Mouse (Mus musculus) myocyte (in vitro differentiated cells): ENCODE measurements around the gene Srl. TPM values are rescaled to one million over a fixed set of nuclear protein-coding genes. Genes with fewer than 3 reads are reported as not detected.

Experiments
- H3K27me3 ChIP-seq: one replicate; pipeline ENCODE4 v1.6.1; 2011; ENCODE audit not compliant: control insufficient read depth, insufficient read depth, insufficient read length
- H3K36me3 ChIP-seq: one replicate; pipeline ENCODE4 v1.6.1; 2011; ENCODE audit not compliant: control insufficient read depth, insufficient read depth
- H3K4me2 ChIP-seq: one replicate; pipeline ENCODE4 v1.6.1; 2011; ENCODE audit warnings: low read depth, control low read depth
- H3K4me3 ChIP-seq: one replicate; pipeline ENCODE4 v1.5.1; 2011; ENCODE audit warnings: mild to moderate bottlenecking, control low read depth, moderate library complexity
- H3K79me2 ChIP-seq: one replicate; pipeline ENCODE4 v1.6.1; 2011; ENCODE audit not compliant: control insufficient read depth, insufficient read depth
- H3ac ChIP-seq: one replicate; pipeline ENCODE4 v1.6.1; 2011; ENCODE audit not compliant: control insufficient read depth, insufficient read length
- CEBPB ChIP-seq: IDR thresholded peaks from 2 replicates; pipeline ENCODE4 v1.6.1; 2011; ENCODE audit warnings: mild to moderate bottlenecking, moderate library complexity; ENCODE audit not compliant: poor library complexity, insufficient read depth, severe bottlenecking
- E2F4 ChIP-seq: IDR thresholded peaks from one replicate; pipeline ENCODE4 v1.6.1; 2011; ENCODE audit warnings: mild to moderate bottlenecking, control low read depth, moderate library complexity; ENCODE audit not compliant: insufficient read depth
- MAX ChIP-seq: IDR thresholded peaks from one replicate; pipeline ENCODE4 v1.6.1; 2011; ENCODE audit warnings: low read depth, mild to moderate bottlenecking, control low read depth
- MYOD1 ChIP-seq, 3 experiments: IDR thresholded peaks; one replicate each; pipeline ENCODE4 v1.6.1; 2011; ENCODE audit warnings: control low read depth in 2 of 3, low read depth in 2 of 3, mild to moderate bottlenecking in 2 of 3, moderate library complexity in 1 of 3; ENCODE audit not compliant: insufficient read length in 2 of 3, control insufficient read depth in 1 of 3
- MYOG ChIP-seq, 3 experiments: IDR thresholded peaks; one replicate each; pipeline ENCODE4 v1.6.1; 2011; ENCODE audit warnings: control low read depth in 2 of 3, low read depth in 2 of 3, mild to moderate bottlenecking in 2 of 3; ENCODE audit not compliant: insufficient read length in 2 of 3, control insufficient read depth in 1 of 3, insufficient read depth in 1 of 3
- POLR2A ChIP-seq: IDR thresholded peaks from one replicate; pipeline ENCODE4 v1.6.1; 2011; ENCODE audit warnings: low read depth, mild to moderate bottlenecking, control low read depth, moderate library complexity; ENCODE audit not compliant: insufficient read length
- POLR2AphosphoS2 ChIP-seq: IDR thresholded peaks from one replicate; pipeline ENCODE4 v1.6.1; 2011; ENCODE audit warnings: low read depth, control low read depth; ENCODE audit not compliant: insufficient read length
- REST ChIP-seq: IDR thresholded peaks from one replicate; pipeline ENCODE4 v1.6.1; 2011; ENCODE audit warnings: mild to moderate bottlenecking, control low read depth, moderate library complexity; ENCODE audit not compliant: insufficient read depth, insufficient read length
- SRF ChIP-seq: IDR thresholded peaks from one replicate; pipeline ENCODE4 v1.6.1; 2011; ENCODE audit warnings: low read depth; ENCODE audit not compliant: control insufficient read depth, insufficient read length
- TCF12 ChIP-seq: IDR thresholded peaks from one replicate; pipeline ENCODE4 v1.6.1; 2011; ENCODE audit warnings: mild to moderate bottlenecking, control low read depth; ENCODE audit not compliant: poor library complexity, insufficient read depth, severe bottlenecking
- TCF3 ChIP-seq: IDR thresholded peaks from one replicate; pipeline ENCODE4 v1.6.1; 2011; ENCODE audit warnings: low read depth, control low read depth; ENCODE audit not compliant: insufficient read length
- USF1 ChIP-seq: IDR thresholded peaks from one replicate; pipeline ENCODE4 v1.6.1; 2011; ENCODE audit warnings: low read depth, mild to moderate bottlenecking, control low read depth, moderate library complexity
- polyA plus RNA-seq: library from polyadenylated mRNA; unstranded; fragments of >200 nt; fragmentation: generic; extraction: Trizol; gene quantifications from one replicate; pipeline ENCODE4 v1.2.1, GENCODE M21; 2012; ENCODE audit warnings: missing spikeins

Gene Srl
- polyA plus RNA-seq, 1 experiment: 381 TPM

- TF ChIP-seq SRF (no peak), MYOG (IDR thresholded peaks at IDR 0.05; ENCODE audit: control insufficient read depth in 1 of 3, insufficient read depth in 1 of 3, insufficient read length in 2 of 3, low read depth in 2 of 3) (peak; percentile 8 to 85 (median 76)), TCF12 (peak; percentile 44), USF1 (no peak), MAX (no peak), MYOD1 (IDR thresholded peaks at IDR 0.05; ENCODE audit: control insufficient read depth in 1 of 3, insufficient read length in 2 of 3, low read depth in 2 of 3) (peak; percentile 35 to 87 (median 70)), POLR2A (no peak), POLR2AphosphoS2 (no peak), REST (no peak), CEBPB (no peak), TCF3 (no peak), E2F4 (no peak)
- H3K4me3 ChIP-seq: peak overlapping the region; percentile 57
- H3K4me2 ChIP-seq: peak overlapping the region; percentile 62
- no peaks in the 10 kb centered on the region for H3K27me3 ChIP-seq
- H3K79me2 ChIP-seq: peaks cover 36% of the 10 kb centered on the region
- H3K36me3 ChIP-seq: no peaks in the 10 kb centered on the region
- H3ac ChIP-seq: no peak overlapping the region
Measured at GRCm38 (mm10) chr16:4523313-4524004, 18.2 kb downstream of the Srl start.

- H3ac ChIP-seq: no peak overlapping the region
- peaks cover 4% of the 10 kb centered on the region for H3K36me3 ChIP-seq
- no peaks in the 10 kb centered on the region for H3K27me3 ChIP-seq
- H3K4me3 ChIP-seq: peak overlapping the region; percentile 57
- H3K79me2 ChIP-seq: peaks cover 42% of the 10 kb centered on the region
- peak overlapping the region; percentile 62 for H3K4me2 ChIP-seq
- TF ChIP-seq MYOG (IDR thresholded peaks at IDR 0.05; ENCODE audit: control insufficient read depth in 1 of 3, insufficient read depth in 1 of 3, insufficient read length in 2 of 3, low read depth in 2 of 3): peak; percentile 60 to 91 (median 64)
- no peak for TF ChIP-seq USF1
- TF ChIP-seq TCF12: no peak
- peak; percentile 93 for TF ChIP-seq POLR2A
- TF ChIP-seq CEBPB: no peak
- TF ChIP-seq MYOD1 (IDR thresholded peaks at IDR 0.05; ENCODE audit: control insufficient read depth in 1 of 3, insufficient read length in 2 of 3, low read depth in 2 of 3): peak in 2 of 3 experiments; percentile 58 to 85
- TF ChIP-seq E2F4: no peak
- no peak for TF ChIP-seq SRF
- no peak for TF ChIP-seq TCF3
- TF ChIP-seq POLR2AphosphoS2: peak; percentile 92
Measured at GRCm38 (mm10) chr16:4522879-4523278, 18.7 kb downstream of the Srl start.

GRCm38 (mm10) chr16:4521735-4522530 lies 19.7 kb downstream of the Srl start:
- Histone ChIP-seq H3ac (no peak overlapping the region), H3K4me2 (peak overlapping the region; percentile 67), H3K79me2 (peaks cover 52% of the 10 kb centered on the region), H3K4me3 (peak overlapping the region; percentile 57), H3K36me3 (peaks cover 5% of the 10 kb centered on the region), H3K27me3 (no peaks in the 10 kb centered on the region)
- TF ChIP-seq MYOG (IDR thresholded peaks at IDR 0.05; ENCODE audit: control insufficient read depth in 1 of 3, insufficient read depth in 1 of 3, insufficient read length in 2 of 3, low read depth in 2 of 3) (peak; percentile 17 to 86 (median 85)), SRF (peak; percentile 14), TCF3 (no peak), REST (no peak), MYOD1 (IDR thresholded peaks at IDR 0.05; ENCODE audit: control insufficient read depth in 1 of 3, insufficient read length in 2 of 3, low read depth in 2 of 3) (peak; percentile 5 to 79 (median 54)), POLR2AphosphoS2 (peak; percentile 63), USF1 (no peak), POLR2A (peak; percentile 48)

- TF ChIP-seq E2F4: no peak
- no peak for TF ChIP-seq POLR2A
- TF ChIP-seq MYOD1 (IDR thresholded peaks at IDR 0.05; ENCODE audit: control insufficient read depth in 1 of 3, insufficient read length in 2 of 3, low read depth in 2 of 3): no peak
- no peak for TF ChIP-seq SRF
- no peak for TF ChIP-seq POLR2AphosphoS2
- no peak for TF ChIP-seq TCF3
- TF ChIP-seq CEBPB: no peak
- TF ChIP-seq MAX: no peak
- TF ChIP-seq USF1: no peak
- TF ChIP-seq MYOG (IDR thresholded peaks at IDR 0.05; ENCODE audit: control insufficient read depth in 1 of 3, insufficient read depth in 1 of 3, insufficient read length in 2 of 3, low read depth in 2 of 3): no peak
- TF ChIP-seq REST: no peak
- no peak for TF ChIP-seq TCF12
Measured at GRCm38 (mm10) chr16:4521074-4521667, 20.4 kb downstream of the Srl start.

More at GRCm38 (mm10) chr16:4521074-4521667, 20.4 kb downstream of the Srl start:
- no peaks in the 10 kb centered on the region for H3K27me3 ChIP-seq
- peaks cover 5% of the 10 kb centered on the region for H3K36me3 ChIP-seq
- H3K4me2 ChIP-seq: peak overlapping the region; percentile 67
- no peak overlapping the region for H3ac ChIP-seq
- H3K4me3 ChIP-seq: peak overlapping the region; percentile 57
- peaks cover 56% of the 10 kb centered on the region for H3K79me2 ChIP-seq
